Mouse (Mus musculus): ENCODE measurements around the gene Flg2.

Gene Flg2

GRCm38 (mm10) chr3:93196978-93197377 lies at the start of gene Flg2:
Gene Flg2 (plus strand): TSS chr3:93197278.
- DNase-seq (ENCODE audit: low spot score in 2 of 2): no peak

- no peak for DNase-seq (ENCODE audit: low spot score in 2 of 2)
Measured at GRCm38 (mm10) chr3:93162502-93162901, 34.6 kb upstream of the Flg2 start.

- DNase-seq (ENCODE audit: low spot score in 2 of 2): no peak
Measured at GRCm38 (mm10) chr3:93162996-93163592, 34.0 kb upstream of the Flg2 start.

DNA sequence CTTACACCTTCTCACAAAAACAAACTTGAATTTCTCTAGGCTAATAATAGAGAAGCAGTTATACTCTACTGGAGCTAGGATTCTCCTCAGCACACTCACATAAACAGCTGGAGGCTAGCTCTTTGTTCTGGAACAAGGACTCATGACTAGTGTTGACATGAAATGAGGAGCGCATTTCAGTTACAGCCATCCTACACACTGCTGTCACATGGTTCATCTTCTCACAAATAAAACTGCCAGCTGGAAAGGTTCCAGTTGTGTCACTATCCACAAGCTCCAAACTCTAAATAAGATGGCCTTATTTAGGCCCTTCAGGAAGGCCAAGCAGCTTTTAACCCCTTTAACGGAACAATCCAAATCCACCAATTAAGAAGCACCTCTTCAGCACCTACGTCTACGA lies 16.2 kb upstream of the Flg2 start:
- DNase-seq (ENCODE audit: low spot score in 2 of 2): no peak

DNA sequence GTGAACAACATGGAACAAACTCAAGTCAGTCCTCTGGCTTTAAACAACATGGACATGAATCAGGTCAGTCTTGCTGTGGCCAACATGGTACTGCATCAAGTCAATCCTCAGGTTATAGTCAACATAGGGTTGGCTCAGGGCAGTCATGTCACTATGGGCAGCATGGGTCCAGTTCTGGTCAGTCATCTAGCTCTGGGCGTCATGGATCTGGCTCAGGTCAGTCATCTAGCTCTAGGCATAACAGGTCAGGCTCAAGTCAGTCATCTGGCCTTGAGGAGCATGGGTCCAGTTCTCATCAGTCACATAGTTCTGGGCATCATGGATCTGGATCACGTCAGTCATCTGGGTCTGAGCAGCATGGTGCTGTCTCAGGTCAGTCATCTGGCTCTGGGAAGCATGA lies 4.9 kb downstream of the Flg2 start:
- DNase-seq (ENCODE audit: low spot score in 2 of 2): no peak

DNA sequence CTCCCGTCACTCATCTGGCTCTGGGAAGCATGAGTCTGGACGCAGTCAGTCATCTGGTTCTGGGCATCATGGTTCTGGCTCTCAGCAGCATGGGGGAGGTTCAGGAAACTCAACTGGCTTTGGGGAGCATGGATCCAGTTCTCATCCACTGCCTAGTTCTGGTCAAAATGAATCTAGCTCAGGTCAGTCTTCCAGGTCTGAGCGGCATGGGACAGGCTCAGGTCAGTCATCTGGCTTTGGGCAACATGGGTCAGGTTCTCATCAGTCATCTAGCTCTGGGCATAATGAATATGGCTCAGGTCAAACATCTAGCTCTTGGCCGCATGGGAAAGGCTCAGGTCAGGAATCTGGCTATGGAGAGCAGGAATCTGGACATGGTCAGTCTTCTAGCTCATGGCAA lies 5.4 kb downstream of the Flg2 start:
- no peak for DNase-seq (ENCODE audit: low spot score in 2 of 2)

Measured in heart, adult 9 months (tissue).